Mouse (Mus musculus) granulocyte monocyte progenitor cell, adult 5-6 weeks (primary cell): ENCODE data around the gene Kcnd3. TPM values are rescaled to one million over a fixed set of nuclear protein-coding genes. Genes with fewer than 3 reads are reported as not detected.
"Not testable (repeated sequence)": the region's sequence is repeated elsewhere in the genome, so short reads cannot be mapped to it uniquely, and the experiment has no call there.

Experiments used
- ATAC-seq: replicated peaks from 2 replicates; pipeline ENCODE4 v1.8.0; 2016; ENCODE audit warnings: mild to moderate bottlenecking, moderate TSS enrichment, inconsistent platforms; ENCODE audit not compliant: poor library complexity, severe bottlenecking
- total RNA-seq, 2 experiments: library from RNA; stranded (forward) in 1 of 2; stranded (reverse) in 1 of 2; fragments of 200-712, 200-1000 nt in 1 of 2; fragments of >200 nt in 1 of 2; fragmentation: Nextera tagmentation in 1 of 2; gene quantifications; 2 replicates each; pipeline ENCODE4 v1.2.3; 2014 to 2017

The Kcnd3 gene
- total RNA-seq, 2 experiments from 2014 or later = not detected

DNA sequence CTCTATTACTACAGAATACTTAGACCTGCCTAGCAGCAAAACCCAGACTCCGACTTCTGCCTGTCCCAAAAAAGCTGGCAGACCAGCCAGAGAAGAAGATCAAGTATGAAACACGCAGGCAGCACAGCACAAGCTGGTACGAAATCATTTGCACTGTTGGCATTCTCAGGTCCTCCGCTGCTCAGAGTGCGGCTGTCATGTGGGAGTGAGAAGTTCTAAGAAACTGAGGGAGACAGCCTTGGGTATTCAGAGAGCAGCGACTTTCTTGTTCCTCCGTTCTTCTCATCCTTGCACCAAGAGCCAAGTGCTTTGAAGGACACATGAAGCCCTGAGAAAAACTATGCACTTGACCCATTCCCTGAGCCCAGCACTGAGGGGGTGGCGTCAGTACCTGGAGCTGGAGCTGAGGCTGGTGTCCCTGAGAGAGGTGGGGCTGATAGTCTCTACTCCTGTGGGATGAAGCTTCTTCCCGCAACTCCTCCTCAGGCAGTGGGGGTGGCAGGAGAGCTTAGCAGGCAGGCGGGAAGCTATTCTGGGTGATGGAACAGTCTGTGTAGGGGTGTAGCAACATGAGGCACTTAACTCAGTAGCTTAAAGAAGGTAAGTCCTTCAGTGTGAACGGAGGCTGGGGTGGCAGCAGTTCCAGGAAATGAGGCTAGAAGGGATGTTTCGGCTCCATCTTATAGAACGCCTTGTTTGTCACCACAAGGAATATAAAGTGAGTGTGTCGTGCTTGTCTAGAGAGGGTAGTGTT is 241.4 kb downstream of the Kcnd3 start:
- no peak for ATAC-seq

- ATAC-seq = no peak
Measured at GRCm38 (mm10) chr3:105695476-105696386, 243.6 kb downstream of the Kcnd3 start.

DNA sequence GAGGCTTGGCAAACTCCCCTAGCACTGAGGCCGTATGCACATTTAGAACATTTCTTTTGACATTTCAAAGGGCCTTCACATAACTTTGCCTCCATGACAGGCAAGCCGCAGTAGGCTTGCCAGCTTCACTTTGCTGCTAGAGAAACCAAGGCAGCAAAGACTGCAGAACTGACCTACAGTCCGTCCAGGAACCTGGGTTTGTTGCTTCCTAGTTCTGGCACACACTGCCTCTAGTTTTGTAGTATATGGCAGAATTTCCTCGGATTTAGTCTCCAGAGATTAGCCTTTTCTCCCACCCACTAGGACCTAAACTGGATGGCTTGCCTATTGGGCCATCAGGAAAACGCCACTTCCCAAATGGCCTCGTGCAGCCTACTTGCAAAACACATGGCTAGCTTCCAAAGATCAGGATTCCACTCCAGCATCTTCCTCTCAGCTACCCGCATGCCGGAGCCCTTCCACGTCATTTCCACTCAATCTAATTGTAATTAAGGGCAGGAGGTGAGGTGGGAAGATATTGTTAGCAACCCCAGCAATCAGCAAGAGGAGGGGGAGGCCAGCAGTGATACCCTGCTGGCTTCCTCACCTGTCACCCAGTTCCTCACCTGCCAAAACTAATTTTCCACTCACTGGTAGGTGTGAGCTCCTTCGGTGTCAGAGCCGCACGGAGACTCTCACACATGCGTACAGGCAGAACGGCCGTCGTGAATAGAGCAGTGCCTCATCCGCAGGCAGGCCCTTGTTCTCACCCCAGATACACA is 244.4 kb downstream of the Kcnd3 start:
- no peak for ATAC-seq

DNA sequence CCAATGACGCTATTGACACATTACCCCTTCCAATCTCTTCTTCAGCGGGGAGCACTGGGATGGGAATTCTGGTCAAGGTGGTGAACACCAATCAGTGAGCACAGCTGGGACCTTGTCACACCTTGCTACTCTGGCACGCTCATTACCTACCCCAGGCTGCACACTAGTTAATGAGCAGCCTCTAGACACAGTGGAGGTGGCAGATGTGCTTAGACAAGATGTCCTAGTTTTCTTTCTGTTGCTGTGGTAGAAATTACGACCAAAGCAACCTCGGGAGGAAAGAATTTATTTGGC is 245.0 kb downstream of the Kcnd3 start:
- ATAC-seq = no peak

DNA sequence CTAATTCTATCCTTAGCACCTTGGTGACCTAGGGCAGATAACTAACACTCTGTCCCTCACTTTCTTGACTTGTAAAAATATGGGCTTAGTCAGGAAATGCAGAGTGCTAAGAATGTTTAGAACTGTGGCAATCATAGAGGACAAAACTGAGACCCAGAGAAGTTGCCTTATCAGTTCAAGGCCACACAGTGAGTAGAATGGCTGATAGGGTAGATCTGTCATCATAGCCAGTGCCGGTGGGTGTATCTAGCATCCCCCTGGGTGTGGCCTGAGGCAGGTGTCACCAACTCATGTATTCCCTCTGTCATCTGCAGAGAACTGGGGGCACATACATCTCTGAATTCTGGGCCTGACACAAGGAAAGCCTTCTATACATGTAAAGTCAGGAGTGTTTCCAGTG is 246.2 kb downstream of the Kcnd3 start:
- no peak for ATAC-seq

GRCm38 (mm10) chr3:105699241-105699933 is 247.3 kb downstream of the Kcnd3 start:
- no peak for ATAC-seq

DNA sequence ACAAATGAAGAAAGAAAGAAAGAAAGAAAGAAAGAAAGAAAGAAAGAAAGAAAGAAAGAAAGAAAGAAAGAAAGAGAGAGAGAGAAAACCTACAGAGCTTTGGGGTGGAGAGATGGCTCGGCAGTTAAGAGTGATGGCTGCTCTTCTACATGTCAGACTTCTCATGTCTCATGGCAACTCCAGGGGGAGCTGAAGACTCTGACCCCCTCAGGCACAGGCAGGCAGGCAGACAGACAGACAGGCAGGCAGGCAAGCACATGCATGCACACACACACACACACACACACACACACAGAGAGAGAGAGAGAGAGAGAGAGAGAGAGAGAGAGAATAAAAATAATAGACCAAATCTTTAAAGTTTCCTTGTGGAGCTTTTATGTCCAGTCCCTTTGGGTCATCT is 248.7 kb downstream of the Kcnd3 start:
- ATAC-seq = not testable (repeated sequence)

DNA sequence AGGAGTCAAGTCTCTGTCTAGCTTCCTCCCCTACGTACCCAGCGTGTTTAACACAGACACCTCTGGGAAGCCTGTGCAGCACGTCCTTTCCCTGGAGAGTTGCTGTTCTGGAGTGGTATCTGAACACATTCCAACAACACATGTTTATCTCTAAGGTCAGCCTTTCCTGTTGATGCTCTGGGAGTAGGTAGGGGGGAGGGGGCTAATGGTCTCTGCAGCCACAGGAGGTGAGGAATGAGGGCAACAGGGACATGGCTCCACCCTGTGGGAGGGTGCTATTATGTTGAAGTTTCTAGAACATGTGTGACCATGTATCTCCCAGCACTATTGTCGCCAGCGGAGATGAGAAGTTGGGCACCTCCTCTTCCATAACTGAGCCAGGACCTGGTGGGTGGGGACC is 249.3 kb downstream of the Kcnd3 start:
- no peak for ATAC-seq

- no peak for ATAC-seq
Measured at GRCm38 (mm10) chr3:105703571-105703970, 251.4 kb downstream of the Kcnd3 start.

DNA sequence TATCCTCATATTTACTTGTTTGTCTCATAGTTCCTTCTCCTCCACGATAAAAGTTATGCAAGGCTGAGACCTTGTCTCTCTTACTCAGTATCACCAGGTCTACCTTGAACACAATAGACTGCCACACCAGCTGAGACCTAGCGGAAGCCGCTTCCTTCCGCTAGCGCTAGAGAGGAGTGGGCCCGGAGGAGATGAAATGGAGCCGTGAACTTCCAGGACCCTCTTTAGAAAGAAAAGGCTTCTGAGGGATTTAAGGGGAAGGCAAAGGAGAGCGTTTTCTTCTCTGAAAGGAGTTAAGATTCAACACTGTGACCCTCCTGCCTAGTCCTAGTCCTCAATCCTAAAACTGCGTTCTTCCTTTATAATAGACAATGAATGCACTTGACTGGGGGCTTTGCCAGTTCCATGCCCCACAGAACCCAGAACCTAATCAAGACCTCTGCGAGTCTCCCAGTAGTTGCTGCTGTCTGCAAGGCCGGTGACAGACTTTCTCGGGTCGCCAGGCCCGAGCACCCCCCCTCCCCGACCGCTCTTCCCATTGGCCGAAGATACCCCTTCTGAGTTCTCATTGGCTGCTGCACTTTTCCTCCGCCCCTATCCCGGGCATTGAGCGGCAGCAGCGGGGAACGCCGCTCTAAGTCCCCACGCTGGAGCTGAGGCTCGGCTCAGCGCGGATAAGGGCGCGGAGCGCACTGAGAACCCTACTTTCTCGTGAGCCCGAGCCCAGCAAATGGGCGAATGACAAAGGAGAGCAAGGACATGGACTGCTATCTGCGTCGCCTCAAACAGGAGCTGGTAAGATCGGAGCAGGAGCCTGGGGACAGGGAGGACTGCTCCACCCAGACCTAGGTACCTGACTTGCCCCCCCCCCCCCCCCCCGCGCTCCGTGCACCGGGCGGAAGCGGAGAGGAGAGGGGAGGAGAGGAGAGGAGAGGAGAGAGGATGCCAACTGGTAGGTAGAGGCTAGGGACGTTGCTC is 252.2 kb downstream of the Kcnd3 start, which contains the start of gene Inka2:
Inka2 (plus strand) TSS at position 569 of the 978 bp plus-strand sequence.
- ATAC-seq = peak; percentile 95

DNA sequence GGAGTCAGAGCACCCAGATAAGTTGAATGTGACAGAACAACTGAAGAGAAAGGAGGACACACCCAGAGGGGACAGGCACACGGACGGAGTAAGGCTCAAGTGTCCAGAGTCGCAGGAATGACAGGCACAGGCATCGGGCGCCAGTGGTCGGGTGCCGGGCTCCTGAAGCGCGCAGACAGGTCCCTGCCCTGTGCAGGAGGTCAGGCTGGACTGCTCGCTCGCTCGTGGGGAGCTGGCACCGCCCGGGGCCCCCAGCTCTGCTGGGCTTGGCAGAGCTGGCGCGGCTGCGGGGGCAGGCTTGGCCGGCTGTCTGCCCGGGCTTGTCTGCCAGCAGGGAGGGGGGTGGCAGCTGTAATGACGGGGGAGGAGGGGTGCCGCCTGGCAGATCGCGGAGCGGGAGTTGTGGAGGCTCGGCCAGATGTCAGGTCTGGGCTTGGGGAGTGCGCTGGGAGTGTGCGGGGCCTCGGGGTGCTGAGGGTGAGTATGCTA is 253.0 kb downstream of the Kcnd3 start:
- ATAC-seq = peak; percentile 40

DNA sequence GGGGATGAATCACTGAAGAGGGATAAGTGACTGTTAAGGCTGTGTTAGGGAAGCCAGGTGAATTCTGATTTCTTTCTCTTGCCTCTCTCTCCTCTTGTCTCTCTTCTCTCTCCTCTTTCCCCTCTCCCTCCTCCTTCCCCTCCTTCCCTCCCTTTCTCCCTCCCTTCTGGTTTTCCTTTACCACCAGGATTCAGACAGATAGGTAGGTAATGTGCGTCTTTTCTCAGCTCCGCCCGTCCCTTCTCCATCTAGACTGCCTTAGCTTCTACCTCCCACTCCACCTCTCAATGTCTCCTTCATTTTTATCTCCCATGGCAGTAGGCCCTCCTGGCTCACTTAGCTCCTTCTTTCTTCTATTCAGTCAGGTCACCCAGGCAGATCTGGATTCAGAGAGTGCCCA is 253.4 kb downstream of the Kcnd3 start:
- no peak for ATAC-seq

DNA sequence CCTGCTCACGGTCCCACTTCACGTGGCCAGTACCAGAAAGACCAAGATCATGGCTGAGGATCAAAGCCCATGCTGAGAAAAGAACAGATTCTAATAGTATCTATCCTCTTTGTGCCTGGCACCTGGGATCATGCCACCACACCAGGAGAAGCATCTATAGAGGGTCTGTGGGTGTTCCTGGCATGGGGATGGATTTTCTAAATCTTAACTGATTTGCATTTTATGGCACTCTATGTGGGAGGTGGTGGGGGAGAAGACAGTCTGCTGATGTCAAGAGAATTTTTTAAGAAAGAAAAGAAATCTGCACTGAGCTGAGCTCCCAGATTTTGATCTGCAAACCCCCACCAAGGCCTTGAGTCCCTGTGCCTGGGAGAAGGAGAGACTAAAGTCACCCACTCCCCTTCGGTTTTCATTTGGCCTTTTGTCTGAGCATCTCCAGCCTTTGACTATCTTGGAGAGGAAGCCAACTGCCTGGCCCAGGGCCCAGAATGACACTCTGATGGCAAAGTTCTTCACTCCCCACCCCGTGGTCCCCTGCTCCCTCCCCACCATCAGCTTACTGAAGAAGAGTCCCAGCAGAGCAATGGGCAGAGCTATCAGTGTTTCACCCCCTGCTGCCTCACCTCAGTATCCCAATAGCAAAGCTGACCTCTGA is 254.4 kb downstream of the Kcnd3 start:
- ATAC-seq = no peak

DNA sequence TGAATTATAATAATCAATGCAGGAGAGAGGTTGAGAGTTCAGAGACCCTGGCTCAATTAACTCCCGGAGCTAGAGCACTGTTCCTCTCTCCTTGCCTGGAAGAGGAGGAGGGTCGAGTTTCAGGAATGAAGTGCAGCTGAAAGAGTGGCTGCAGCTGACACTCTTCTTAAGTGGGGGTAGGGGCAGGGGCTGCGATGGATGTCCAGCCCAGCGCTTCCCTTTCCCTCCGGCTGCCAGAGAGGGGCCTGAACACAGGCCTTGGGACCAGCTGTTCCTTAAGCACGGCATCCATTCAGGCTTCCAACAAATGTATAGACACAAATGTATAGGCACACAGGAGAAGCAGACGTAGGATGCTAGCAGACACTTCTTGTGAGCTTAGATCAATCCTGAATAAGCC is 255.5 kb downstream of the Kcnd3 start:
- ATAC-seq = no peak

DNA sequence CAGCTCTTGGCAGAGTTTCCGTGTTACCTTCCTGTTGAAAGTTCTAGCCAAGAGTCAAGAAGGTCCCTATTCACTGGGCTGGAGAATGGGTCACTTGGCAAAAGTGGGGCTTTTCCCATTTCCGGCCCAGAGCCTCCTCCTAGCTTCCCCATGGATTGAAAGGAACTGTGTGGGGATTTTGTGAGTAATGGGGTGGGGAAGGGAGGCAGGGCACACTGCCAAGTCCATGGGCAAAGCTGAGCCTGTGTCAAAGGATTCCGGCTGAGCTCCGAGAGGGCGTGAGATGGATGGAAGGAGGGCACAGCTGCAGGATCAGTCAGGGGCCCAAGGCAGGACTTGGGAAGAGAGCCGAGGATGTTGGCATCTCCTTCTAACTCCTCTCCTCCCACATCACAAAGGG is 258.1 kb downstream of the Kcnd3 start:
- no peak for ATAC-seq

- no peak; the same call in 1 of the 2 replicates for ATAC-seq
Measured at GRCm38 (mm10) chr3:105711741-105712140, 259.6 kb downstream of the Kcnd3 start.

DNA sequence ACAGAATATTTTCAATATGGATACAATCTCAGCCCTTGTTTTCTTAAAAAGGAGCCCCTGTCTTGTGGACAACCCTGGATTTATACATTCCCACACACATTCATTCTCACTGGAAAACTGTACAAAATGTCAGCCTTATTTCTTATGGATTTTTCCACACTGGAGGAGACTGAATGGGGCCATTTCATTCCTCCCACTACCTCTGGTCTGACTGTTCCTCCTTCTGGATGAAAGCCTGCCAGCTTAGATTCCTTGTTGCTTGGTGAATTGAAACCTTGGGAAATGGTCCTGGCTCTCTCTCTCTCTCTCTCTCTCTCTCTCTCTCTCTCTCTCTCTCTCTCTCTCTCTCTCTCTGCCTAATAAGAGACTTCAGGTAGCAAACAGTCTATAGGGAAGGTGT is 260.7 kb downstream of the Kcnd3 start:
- ATAC-seq = no peak

DNA sequence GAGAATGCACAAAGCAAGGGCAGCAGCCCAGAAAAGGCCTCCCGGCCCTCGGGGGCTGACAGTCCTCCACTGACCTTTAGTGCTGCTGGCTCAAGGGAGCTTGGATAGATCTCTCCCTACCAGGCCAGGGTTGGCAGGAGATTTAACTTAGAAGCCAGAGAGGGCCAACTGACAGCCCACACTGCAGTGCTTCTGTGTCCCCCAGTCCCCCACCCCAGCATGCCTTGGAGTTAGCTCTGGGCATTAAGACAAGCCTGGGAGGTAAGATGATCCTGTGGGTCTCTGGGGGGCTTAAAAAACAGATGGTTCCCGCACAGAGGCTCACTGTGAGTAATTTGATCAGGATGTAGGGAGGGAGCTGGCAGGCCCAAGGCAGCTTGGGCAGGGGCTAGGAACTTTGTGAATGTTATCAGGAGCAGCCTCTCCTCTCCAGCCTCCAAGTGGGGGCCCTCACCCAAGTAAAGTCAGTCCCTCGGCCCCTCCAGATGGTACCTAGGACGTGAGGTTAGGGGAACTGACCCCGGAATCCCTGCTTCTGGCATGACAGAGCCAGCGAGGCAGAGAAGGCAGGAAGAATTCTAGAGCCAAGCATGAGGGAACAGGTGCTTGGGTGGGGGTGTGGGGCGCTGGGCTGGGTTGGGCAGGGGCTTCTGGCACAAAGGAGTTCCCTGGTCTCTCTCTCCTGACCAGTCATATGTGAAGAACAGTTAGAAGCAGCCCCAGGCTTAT is 262.1 kb downstream of the Kcnd3 start:
- ATAC-seq = no peak
